Mouse (Mus musculus): ENCODE measurements around the gene Mrpl21. TPM values are rescaled to one million over a fixed set of nuclear protein-coding genes. Genes with fewer than 3 reads are reported as not detected.

The Mrpl21 gene
- total RNA-seq, 1 experiment, result 105 TPM

- no peak for DNase-seq (ENCODE audit: low read depth, low spot score)
- no peak for TF ChIP-seq MAFK (IDR thresholded peaks at IDR 0.05; ENCODE audit: insufficient read depth, low read depth, low read length)
- TF ChIP-seq CHD2 (IDR thresholded peaks at IDR 0.05; ENCODE audit: low read depth, low read length), result no peak
- no peak for TF ChIP-seq HCFC1 (IDR thresholded peaks at IDR 0.05; ENCODE audit: borderline replicate concordance, insufficient read depth, low read length)
- no peak for TF ChIP-seq ZC3H11A (IDR thresholded peaks at IDR 0.05; ENCODE audit: borderline replicate concordance, low read depth, low read length)
- TF ChIP-seq ZNF384 (IDR thresholded peaks at IDR 0.05; ENCODE audit: low read depth, low read length), result no peak
- Histone ChIP-seq H3K27ac (ENCODE audit: insufficient read depth, low read depth, low read length, poor library complexity, severe bottlenecking) (no peak overlapping the region), H3K4me1 (ENCODE audit: control insufficient read depth in 2 of 2, insufficient read depth in 2 of 2, low read length in 2 of 2, poor library complexity in 1 of 2) (no peaks in the 10 kb centered on the region), H3K9me3 (ENCODE audit: control insufficient read depth, insufficient read depth, low read depth, low read length) (no peaks in the 10 kb centered on the region), H3K36me3 (ENCODE audit: control insufficient read depth, insufficient read depth, low read length, poor library complexity, severe bottlenecking) (peaks cover 42% of the 10 kb centered on the region), H3K9ac (ENCODE audit: insufficient read depth, low read depth, low read length, poor library complexity, severe bottlenecking) (no peak overlapping the region), H3K4me3 (ENCODE audit: insufficient read depth in 1 of 2, low read depth in 1 of 2, low read length in 2 of 2, poor library complexity in 1 of 2, severe bottlenecking in 1 of 2) (no peak overlapping the region)
- in situ Hi-C loops (cut with MboI; ENCODE audit: low sequenced_read_pairs in 2 of 2, unreplicated experiment in 2 of 2), result no loop called here
Measured at GRCm38 (mm10) chr19:3261764-3262525, 20.8 kb upstream of the Mrpl21 start.

- in situ Hi-C loops (cut with MboI; ENCODE audit: low sequenced_read_pairs in 2 of 2, unreplicated experiment in 2 of 2), result no loop called here
Measured at GRCm38 (mm10) chr19:3264348-3264747, 18.4 kb upstream of the Mrpl21 start.

GRCm38 (mm10) chr19:3265180-3265579, 17.5 kb upstream of the Mrpl21 start:
- Histone ChIP-seq H3K36me3 (ENCODE audit: control insufficient read depth, insufficient read depth, low read length, poor library complexity, severe bottlenecking) (peaks cover 61% of the 10 kb centered on the region), H3K4me1 (ENCODE audit: control insufficient read depth in 2 of 2, insufficient read depth in 2 of 2, low read length in 2 of 2, poor library complexity in 1 of 2) (no peaks in the 10 kb centered on the region), H3K9me3 (ENCODE audit: control insufficient read depth, insufficient read depth, low read depth, low read length) (no peaks in the 10 kb centered on the region), H3K4me3 (ENCODE audit: insufficient read depth in 1 of 2, low read depth in 1 of 2, low read length in 2 of 2, poor library complexity in 1 of 2, severe bottlenecking in 1 of 2) (no peak overlapping the region), H3K9ac (ENCODE audit: insufficient read depth, low read depth, low read length, poor library complexity, severe bottlenecking) (no peak overlapping the region), H3K27ac (ENCODE audit: insufficient read depth, low read depth, low read length, poor library complexity, severe bottlenecking) (no peak overlapping the region)
- in situ Hi-C loops (cut with MboI; ENCODE audit: low sequenced_read_pairs in 2 of 2, unreplicated experiment in 2 of 2), result no loop called here
- no peak for DNase-seq (ENCODE audit: low read depth, low spot score)
- no peak for TF ChIP-seq CHD2 (IDR thresholded peaks at IDR 0.05; ENCODE audit: low read depth, low read length)
- TF ChIP-seq HCFC1 (IDR thresholded peaks at IDR 0.05; ENCODE audit: borderline replicate concordance, insufficient read depth, low read length), result no peak
- no peak for TF ChIP-seq MAFK (IDR thresholded peaks at IDR 0.05; ENCODE audit: insufficient read depth, low read depth, low read length)

More at GRCm38 (mm10) chr19:3264348-3264747, 18.4 kb upstream of the Mrpl21 start:
- no peaks in the 10 kb centered on the region for H3K9me3 ChIP-seq (ENCODE audit: control insufficient read depth, insufficient read depth, low read depth, low read length)
- H3K27ac ChIP-seq (ENCODE audit: insufficient read depth, low read depth, low read length, poor library complexity, severe bottlenecking), result no peak overlapping the region
- no peak for TF ChIP-seq CHD2 (IDR thresholded peaks at IDR 0.05; ENCODE audit: low read depth, low read length)
- TF ChIP-seq ZNF384 (IDR thresholded peaks at IDR 0.05; ENCODE audit: low read depth, low read length), result no peak
- no peak for TF ChIP-seq ZC3H11A (IDR thresholded peaks at IDR 0.05; ENCODE audit: borderline replicate concordance, low read depth, low read length)
- no peak for TF ChIP-seq HCFC1 (IDR thresholded peaks at IDR 0.05; ENCODE audit: borderline replicate concordance, insufficient read depth, low read length)
- TF ChIP-seq MAFK (IDR thresholded peaks at IDR 0.05; ENCODE audit: insufficient read depth, low read depth, low read length), result no peak
- peaks cover 60% of the 10 kb centered on the region for H3K36me3 ChIP-seq (ENCODE audit: control insufficient read depth, insufficient read depth, low read length, poor library complexity, severe bottlenecking)
- no peak overlapping the region for H3K4me3 ChIP-seq (ENCODE audit: insufficient read depth in 1 of 2, low read depth in 1 of 2, low read length in 2 of 2, poor library complexity in 1 of 2, severe bottlenecking in 1 of 2)
- no peak overlapping the region for H3K9ac ChIP-seq (ENCODE audit: insufficient read depth, low read depth, low read length, poor library complexity, severe bottlenecking)
- no peak for DNase-seq (ENCODE audit: low read depth, low spot score)
- H3K4me1 ChIP-seq (ENCODE audit: control insufficient read depth in 2 of 2, insufficient read depth in 2 of 2, low read length in 2 of 2, poor library complexity in 1 of 2), result no peaks in the 10 kb centered on the region

- in situ Hi-C loops (cut with MboI; ENCODE audit: low sequenced_read_pairs in 2 of 2, unreplicated experiment in 2 of 2), result no loop called here
- Histone ChIP-seq H3K4me1 (ENCODE audit: control insufficient read depth in 2 of 2, insufficient read depth in 2 of 2, low read length in 2 of 2, poor library complexity in 1 of 2) (no peaks in the 10 kb centered on the region), H3K9me3 (ENCODE audit: control insufficient read depth, insufficient read depth, low read depth, low read length) (no peaks in the 10 kb centered on the region), H3K4me3 (ENCODE audit: insufficient read depth in 1 of 2, low read depth in 1 of 2, low read length in 2 of 2, poor library complexity in 1 of 2, severe bottlenecking in 1 of 2) (no peak overlapping the region), H3K27ac (ENCODE audit: insufficient read depth, low read depth, low read length, poor library complexity, severe bottlenecking) (no peak overlapping the region), H3K36me3 (ENCODE audit: control insufficient read depth, insufficient read depth, low read length, poor library complexity, severe bottlenecking) (peaks cover 59% of the 10 kb centered on the region), H3K9ac (ENCODE audit: insufficient read depth, low read depth, low read length, poor library complexity, severe bottlenecking) (no peak overlapping the region)
- no peak for DNase-seq (ENCODE audit: low read depth, low spot score)
- TF ChIP-seq ZNF384 (IDR thresholded peaks at IDR 0.05; ENCODE audit: low read depth, low read length), result no peak
- TF ChIP-seq MAFK (IDR thresholded peaks at IDR 0.05; ENCODE audit: insufficient read depth, low read depth, low read length), result no peak
- no peak for TF ChIP-seq HCFC1 (IDR thresholded peaks at IDR 0.05; ENCODE audit: borderline replicate concordance, insufficient read depth, low read length)
- TF ChIP-seq ZC3H11A (IDR thresholded peaks at IDR 0.05; ENCODE audit: borderline replicate concordance, low read depth, low read length), result no peak
- no peak for TF ChIP-seq CHD2 (IDR thresholded peaks at IDR 0.05; ENCODE audit: low read depth, low read length)
Measured at GRCm38 (mm10) chr19:3266136-3266535, 16.6 kb upstream of the Mrpl21 start.
